ENCODE assay signal across 17 mouse cellular contexts in the genomic region with DNA sequence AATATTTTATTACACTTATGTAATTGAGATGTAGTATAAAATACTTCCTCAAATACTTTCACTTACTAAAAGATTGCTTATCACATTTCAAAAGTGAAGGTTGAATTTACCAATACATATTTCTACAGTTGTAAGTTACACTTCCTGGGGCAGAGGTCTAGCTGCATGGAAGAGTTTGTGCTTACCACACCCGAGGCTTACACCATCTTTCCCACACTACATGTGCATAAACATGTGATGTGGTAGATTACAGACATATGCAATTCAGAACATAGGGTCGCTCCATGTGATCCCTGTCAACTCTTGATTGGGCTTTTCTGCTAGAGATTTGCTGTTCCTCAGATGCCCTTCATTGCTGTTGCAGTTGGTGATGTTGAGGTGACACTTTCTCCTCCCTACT.
"Had no signal": no experiment of that assay in that cellular context is flagged by ENCODE, and none has a peak within 500 bp of the region (broad histone marks: within the 10 kb centered on the region; RNA-seq: fewer than 3 reads in every experiment).

No protein-coding gene starts in this region.

- H3K9me3 ChIP-seq: midbrain, embryonic 12.5 days; neural tube, embryonic 13.5 days; neural tube, embryonic 15.5 days; stomach, embryonic 15.5 days had no signal

- H3K4me3 ChIP-seq: midbrain, embryonic 10.5 days; midbrain, embryonic 12.5 days; myocyte; neural tube, embryonic 13.5 days; neural tube, embryonic 15.5 days; stomach, embryonic 15.5 days had no signal

- H3K27ac ChIP-seq: midbrain, embryonic 10.5 days; midbrain, embryonic 12.5 days; neural tube, embryonic 13.5 days; neural tube, embryonic 15.5 days; stomach, embryonic 15.5 days; stomach, postnatal 0 days had no signal

- H3K4me1 ChIP-seq: neural tube, embryonic 13.5 days; neural tube, embryonic 15.5 days; stomach, embryonic 15.5 days had no signal

- DNase-seq: lung, adult 18-20 months; lung, embryonic 14.5 days; lung, postnatal 10 days; lung, postnatal 4 days; midbrain, embryonic 14.5 days; right cerebral cortex, postnatal 14 days; thymus, adult 2 months; thymus, postnatal 25 days; thymus, postnatal 4 days had no signal

- H3K27me3 ChIP-seq: neural tube, embryonic 13.5 days; neural tube, embryonic 15.5 days; stomach, embryonic 15.5 days had no signal

- ATAC-seq: midbrain, embryonic 16.5 days had no signal

- H3K9ac ChIP-seq: lung, embryonic 14.5 days; midbrain, embryonic 12.5 days; neural tube, embryonic 13.5 days; neural tube, embryonic 15.5 days; stomach, embryonic 15.5 days had no signal

- H3K36me3 ChIP-seq: midbrain, embryonic 12.5 days; neural tube, embryonic 13.5 days; neural tube, embryonic 15.5 days; stomach, embryonic 15.5 days had no signal
